In the genomic region with DNA sequence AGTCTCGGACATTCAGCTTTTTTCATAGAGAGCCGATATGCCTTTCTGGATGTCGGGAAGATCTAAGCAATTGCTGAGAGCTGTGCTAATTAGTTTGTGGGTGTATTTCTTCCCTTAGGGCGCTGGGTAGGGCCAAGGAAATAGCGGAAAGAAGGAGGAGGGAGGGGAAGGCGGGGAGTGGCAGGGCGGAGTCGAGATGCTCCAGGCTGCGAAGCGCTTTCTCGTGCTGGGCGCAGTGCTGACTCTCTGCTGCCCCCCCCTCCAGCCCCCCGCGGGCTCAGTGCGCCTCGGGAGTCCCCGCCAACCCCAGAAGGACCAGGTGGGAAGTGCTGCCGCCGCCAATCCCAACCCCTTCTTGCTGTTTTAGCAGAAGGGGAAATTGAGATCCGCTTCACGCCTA, we compare ENCODE assay signal across 8 mouse cellular contexts. TPM values are rescaled to one million over a fixed set of nuclear protein-coding genes. Genes with fewer than 3 reads are reported as not detected.
DNase-seq lines count a peak whose midpoint lies in the region; ATAC-seq and TF ChIP-seq lines count a peak whose summit lies in the region.

No protein-coding gene starts in this region.

- no peak for TF ChIP-seq POLR2A in kidney, adult 2 months (IDR thresholded peaks at IDR 0.05; ENCODE audit: low read depth, low read length)
- TF ChIP-seq POLR2A in small intestine, adult 2 months (IDR thresholded peaks at IDR 0.05; ENCODE audit: low read depth, low read length), result no peak

- H3K4me2 ChIP-seq in embryonic facial prominence, embryonic 14.5 days (ENCODE audit: low read depth, low read length), result peak overlapping the region; percentile 80
- peak overlapping the region; percentile 66 for H3K4me2 ChIP-seq in hindbrain, embryonic 12.5 days (replicated peaks)
- peak overlapping the region; percentile 61 for H3K4me2 ChIP-seq in liver, embryonic 15.5 days

- H3K27ac ChIP-seq in kidney, adult 2 months (ENCODE audit: insufficient read depth, low read depth, low read length), result peak overlapping the region; percentile 25
- no peak overlapping the region for H3K27ac ChIP-seq in embryonic facial prominence, embryonic 14.5 days (replicated peaks; ENCODE audit: low read depth, low read length)
- no peak overlapping the region for H3K27ac ChIP-seq in hindbrain, embryonic 12.5 days
- H3K27ac ChIP-seq in liver, embryonic 15.5 days (replicated peaks), result no peak overlapping the region
- H3K27ac ChIP-seq in small intestine, adult 2 months (ENCODE audit: insufficient read depth, low read depth, low read length), result peak overlapping the region; percentile 26; the same call in 1 of the 2 replicates

- ATAC-seq in embryonic facial prominence, embryonic 14.5 days (ENCODE audit: low read depth), result peak; percentile 16; the same call in 1 of the 2 replicates
- ATAC-seq in hindbrain, embryonic 12.5 days (ENCODE audit: low FRiP score), result no peak
- ATAC-seq in liver, embryonic 15.5 days (ENCODE audit: insufficient read depth), result no peak

- H3K27me3 ChIP-seq in kidney, adult 2 months (replicated peaks; ENCODE audit: control insufficient read depth, insufficient read depth, low read length), result no peaks in the 10 kb centered on the region; the same call in 1 of the 2 replicates
- peaks cover 53% of the 10 kb centered on the region for H3K27me3 ChIP-seq in embryonic facial prominence, embryonic 14.5 days (replicated peaks; ENCODE audit: control insufficient read depth, insufficient read depth, low read length)
- H3K27me3 ChIP-seq in hindbrain, embryonic 12.5 days, result peaks cover 83% of the 10 kb centered on the region
- peaks cover 85% of the 10 kb centered on the region for H3K27me3 ChIP-seq in liver, embryonic 15.5 days
- H3K27me3 ChIP-seq in small intestine, adult 2 months (ENCODE audit: control insufficient read depth, insufficient read depth, low read length), result peaks cover 22% of the 10 kb centered on the region

- H3K4me1 ChIP-seq in kidney, adult 2 months (ENCODE audit: control insufficient read depth, insufficient read depth, low read length), result 0 out of 2 replicates have a peak, but pooled peaks cover 5% of the 10 kb centered on the region
- H3K4me1 ChIP-seq in embryonic facial prominence, embryonic 14.5 days (ENCODE audit: control insufficient read depth, insufficient read depth, low read length), result peaks cover 26% of the 10 kb centered on the region
- peaks cover 27% of the 10 kb centered on the region for H3K4me1 ChIP-seq in hindbrain, embryonic 12.5 days
- peaks cover 21% of the 10 kb centered on the region; the same call in 1 of the 2 replicates for H3K4me1 ChIP-seq in liver, embryonic 15.5 days (replicated peaks)
- H3K4me1 ChIP-seq in small intestine, adult 2 months (ENCODE audit: control insufficient read depth, insufficient read depth, insufficient read length, low read length), result peaks cover 4% of the 10 kb centered on the region

- no peaks in the 10 kb centered on the region for H3K36me3 ChIP-seq in kidney, adult 2 months (ENCODE audit: control insufficient read depth, insufficient read depth, low read length)
- no peaks in the 10 kb centered on the region for H3K36me3 ChIP-seq in embryonic facial prominence, embryonic 14.5 days (ENCODE audit: control insufficient read depth, insufficient read depth, low read length)
- no peaks in the 10 kb centered on the region for H3K36me3 ChIP-seq in hindbrain, embryonic 12.5 days
- H3K36me3 ChIP-seq in liver, embryonic 15.5 days (replicated peaks), result no peaks in the 10 kb centered on the region
- no peaks in the 10 kb centered on the region for H3K36me3 ChIP-seq in small intestine, adult 2 months (ENCODE audit: control insufficient read depth, insufficient read depth, low read length)

- peak; percentile 35 for DNase-seq in kidney, adult 2 months
- DNase-seq in kidney, adult 11 months, result no peak
- peak; percentile 54 for DNase-seq in embryonic facial prominence, embryonic 14.5 days (ENCODE audit: low spot score)
- DNase-seq in adrenal gland, postnatal 14 days, result no peak
- DNase-seq in right cerebral cortex, postnatal 4 days, result no peak

- H3K9ac ChIP-seq in embryonic facial prominence, embryonic 14.5 days (ENCODE audit: low read depth, low read length), result no peak overlapping the region; the same call in 1 of the 2 replicates
- no peak overlapping the region for H3K9ac ChIP-seq in hindbrain, embryonic 12.5 days
- no peak overlapping the region for H3K9ac ChIP-seq in liver, embryonic 15.5 days

- no peaks in the 10 kb centered on the region for H3K9me3 ChIP-seq in embryonic facial prominence, embryonic 14.5 days (ENCODE audit: control insufficient read depth, low read length)
- H3K9me3 ChIP-seq in hindbrain, embryonic 12.5 days (replicated peaks), result no peaks in the 10 kb centered on the region
- no peaks in the 10 kb centered on the region for H3K9me3 ChIP-seq in liver, embryonic 15.5 days (replicated peaks)

- H3K4me3 ChIP-seq in kidney, adult 2 months (ENCODE audit: insufficient read depth, low read depth, low read length), result peak overlapping the region; percentile 50; the same call in 1 of the 2 replicates
- H3K4me3 ChIP-seq in embryonic facial prominence, embryonic 14.5 days (ENCODE audit: low read depth, low read length), result peak overlapping the region; percentile 55
- H3K4me3 ChIP-seq in hindbrain, embryonic 12.5 days, result peak overlapping the region; percentile 40
- H3K4me3 ChIP-seq in liver, embryonic 15.5 days (replicated peaks), result 0 out of 2 replicates have a peak overlapping the region, but pooled peaks have one; percentile 45
- peak overlapping the region; percentile 58 for H3K4me3 ChIP-seq in small intestine, adult 2 months (ENCODE audit: low read depth, low read length)

- WGBS in kidney, adult 2 months, result 2% methylated on average over 21 of the region's 21 CpGs
- under 1% methylated on average over 20 of the region's 21 CpGs for WGBS in embryonic facial prominence, embryonic 14.5 days
- 2% methylated on average over 15 of the region's 21 CpGs for WGBS in hindbrain, embryonic 12.5 days
- WGBS in liver, embryonic 15.5 days (ENCODE audit: insufficient replicate concordance), result under 1% methylated on average over 16 of the region's 21 CpGs
- 2% methylated on average over 21 of the region's 21 CpGs for WGBS in small intestine, adult 2 months

- no peak for TF ChIP-seq CTCF in kidney, adult 2 months (conservative IDR thresholded peaks at IDR 0.05; ENCODE audit: insufficient read depth, insufficient read length, low read depth, low read length)
- no peak for TF ChIP-seq CTCF in small intestine, adult 2 months (IDR thresholded peaks at IDR 0.05; ENCODE audit: extremely low read depth, insufficient read length, insufficient replicate concordance, low read depth, low read length)

RNA-seq across cellular contexts. Expression of gene Fahd2a, which starts 38.6 kb away (rescaled TPM):
- polyA plus RNA-seq in kidney, adult 2 months (2012; rRNA removed), result 71.9 and 86.5 TPM in 2 replicates
- polyA plus RNA-seq in embryonic facial prominence, embryonic 14.5 days (2014; fragmentation: Nextera tagmentation; extraction: Ambion mirVana), result 16.6 and 19.3 TPM in 2 replicates
- polyA plus RNA-seq in hindbrain, embryonic 12.5 days (2016; fragmentation: Nextera tagmentation; extraction: Ambion mirVana), result 29.4 and 30.8 TPM in 2 replicates
- polyA plus RNA-seq in liver, embryonic 15.5 days (2015; fragmentation: Nextera tagmentation; extraction: Ambion mirVana), result 14.0 and 15.4 TPM in 2 replicates
- polyA plus RNA-seq in small intestine, adult 2 months (2012; rRNA removed), result 3.6 and 8.2 TPM in 2 replicates
- total RNA-seq in adrenal gland, postnatal 14 days (2021), result 48.1 and 48.5 TPM in 2 replicates

RNA-seq across cellular contexts. Expression of gene Kcnip3, which starts 38.9 kb away (rescaled TPM):
- 4.1 and 4.7 TPM in 2 replicates for polyA plus RNA-seq in kidney, adult 2 months (2012; rRNA removed)
- polyA plus RNA-seq in embryonic facial prominence, embryonic 14.5 days (2014; fragmentation: Nextera tagmentation; extraction: Ambion mirVana), result 5.6 and 6.1 TPM in 2 replicates
- 1.4 and 3.5 TPM in 2 replicates for polyA plus RNA-seq in hindbrain, embryonic 12.5 days (2016; fragmentation: Nextera tagmentation; extraction: Ambion mirVana)
- 0.28 and 0.41 TPM in 2 replicates for polyA plus RNA-seq in liver, embryonic 15.5 days (2015; fragmentation: Nextera tagmentation; extraction: Ambion mirVana)
- polyA plus RNA-seq in small intestine, adult 2 months (2012; rRNA removed), result 0.81 and 2.4 TPM in 2 replicates
- 5.1 and 5.3 TPM in 2 replicates for total RNA-seq in adrenal gland, postnatal 14 days (2021)

RNA-seq across cellular contexts. Expression of gene Gpat2, which starts 58.0 kb away (rescaled TPM):
- 1.4 and 1.9 TPM in 2 replicates for polyA plus RNA-seq in kidney, adult 2 months (2012; rRNA removed)
- 0.26 and 0.39 TPM in 2 replicates for polyA plus RNA-seq in embryonic facial prominence, embryonic 14.5 days (2014; fragmentation: Nextera tagmentation; extraction: Ambion mirVana)
- polyA plus RNA-seq in hindbrain, embryonic 12.5 days (2016; fragmentation: Nextera tagmentation; extraction: Ambion mirVana), result 0.12 and 0.15 TPM in 2 replicates
- 0.35 and 0.63 TPM in 2 replicates for polyA plus RNA-seq in liver, embryonic 15.5 days (2015; fragmentation: Nextera tagmentation; extraction: Ambion mirVana)
- 0.05 TPM in 1 of 2 replicates, not detected in the other for polyA plus RNA-seq in small intestine, adult 2 months (2012; rRNA removed)
- total RNA-seq in adrenal gland, postnatal 14 days (2021), result 0.37 and 0.38 TPM in 2 replicates

RNA-seq across cellular contexts. Expression of gene Prom2, which starts 58.3 kb away (rescaled TPM):
- polyA plus RNA-seq in kidney, adult 2 months (2012; rRNA removed), result 15.6 and 20.5 TPM in 2 replicates
- 3.3 and 4.1 TPM in 2 replicates for polyA plus RNA-seq in embryonic facial prominence, embryonic 14.5 days (2014; fragmentation: Nextera tagmentation; extraction: Ambion mirVana)
- polyA plus RNA-seq in hindbrain, embryonic 12.5 days (2016; fragmentation: Nextera tagmentation; extraction: Ambion mirVana), result 0.42 and 0.77 TPM in 2 replicates
- not detected in 2 replicates for polyA plus RNA-seq in liver, embryonic 15.5 days (2015; fragmentation: Nextera tagmentation; extraction: Ambion mirVana)
- 0.71 and 2.1 TPM in 2 replicates for polyA plus RNA-seq in small intestine, adult 2 months (2012; rRNA removed)
- 0.19 and 0.26 TPM in 2 replicates for total RNA-seq in adrenal gland, postnatal 14 days (2021)

Comparison
In these comparisons a context has a peak if more than half of its experiments do, and no peak if none do; other contexts are left out.
1. DNase-seq: peak in kidney, adult 2 months (single experiment) and embryonic facial prominence, embryonic 14.5 days (single experiment); none in kidney, adult 11 months (single experiment), adrenal gland, postnatal 14 days (single experiment) and right cerebral cortex, postnatal 4 days (single experiment).
2. H3K27ac ChIP-seq: peak in kidney, adult 2 months (single experiment) and small intestine, adult 2 months (single experiment); none in embryonic facial prominence, embryonic 14.5 days (single experiment), hindbrain, embryonic 12.5 days (single experiment) and liver, embryonic 15.5 days (single experiment).
3. Peak in every context shown above with its lines, with median percentiles within 50 percentile points of each other: H3K4me3 ChIP-seq and H3K4me2 ChIP-seq.